Mouse (Mus musculus): ENCODE measurements around the gene Slc8b1. TPM values are rescaled to one million over a fixed set of nuclear protein-coding genes. Genes with fewer than 3 reads are reported as not detected.
"Not testable (repeated sequence)": the region's sequence is repeated elsewhere in the genome, so short reads cannot be mapped to it uniquely, and the experiment has no call there.

Gene Slc8b1
- total RNA-seq, 2 experiments from 2014 or later = 12.5 to 13.0 TPM

DNA sequence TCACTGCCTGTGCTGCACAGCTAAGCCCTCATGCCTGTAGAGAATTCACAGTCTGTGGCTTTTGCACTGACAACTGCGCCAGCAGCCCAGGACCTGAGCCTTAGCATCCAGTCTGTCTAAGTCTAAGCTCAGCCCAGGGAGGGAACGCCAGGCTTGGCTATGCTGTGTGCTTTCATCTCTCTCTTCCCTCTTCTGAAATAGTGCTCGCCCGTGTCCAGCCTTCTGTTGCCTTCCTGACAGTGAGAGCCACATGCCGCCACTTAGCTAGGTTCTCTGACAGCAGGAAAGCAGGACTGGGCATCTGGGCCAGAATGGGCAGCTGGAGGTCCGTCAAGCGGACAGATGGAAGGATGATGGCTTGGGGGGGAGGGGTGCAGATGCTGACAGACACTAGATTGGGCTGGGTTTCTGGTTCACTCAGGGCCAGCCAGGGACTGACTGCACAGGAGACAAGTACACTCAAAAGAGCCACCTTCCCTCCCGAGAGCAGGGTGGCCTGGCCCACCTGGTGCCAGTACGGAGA lies 17.0 kb upstream of the Slc8b1 start:
- DNase-seq = no peak
- intact Hi-C loops (cut with DNase I; ENCODE audit: low total_unique reads) = no loop called here

DNA sequence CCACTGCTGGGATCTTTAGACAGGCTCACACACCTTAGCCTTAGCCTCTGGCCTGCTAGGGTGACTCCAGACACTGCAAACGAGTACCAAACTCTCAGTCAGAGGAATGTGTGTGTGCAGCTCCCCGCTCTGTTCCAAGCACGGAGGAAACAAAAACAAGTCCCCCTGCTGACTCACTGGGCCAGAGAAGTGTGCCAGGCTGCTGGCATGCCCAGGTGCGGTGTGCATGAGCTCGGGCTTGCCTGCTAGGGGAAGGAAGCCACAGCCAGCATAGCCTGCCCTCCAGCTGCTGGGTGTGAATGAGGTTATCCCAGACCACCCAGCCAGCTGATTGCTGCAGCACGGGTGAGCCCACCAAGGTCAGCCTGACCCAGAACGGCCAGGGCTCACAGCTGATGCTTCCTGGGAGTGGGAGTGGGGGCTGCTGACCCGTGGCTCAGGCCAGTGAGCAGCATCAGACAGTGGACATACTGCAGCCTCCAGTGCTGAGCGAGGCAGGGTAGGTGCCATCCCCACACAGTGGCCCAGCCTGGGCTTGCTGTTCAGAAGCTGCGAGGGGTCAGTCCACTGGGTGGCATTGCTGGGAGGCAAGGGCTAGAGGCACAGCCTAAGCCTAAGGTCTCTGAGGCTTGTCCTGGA lies 15.8 kb upstream of the Slc8b1 start:
- DNase-seq = no peak
- intact Hi-C loops (cut with DNase I; ENCODE audit: low total_unique reads) = no loop called here

DNA sequence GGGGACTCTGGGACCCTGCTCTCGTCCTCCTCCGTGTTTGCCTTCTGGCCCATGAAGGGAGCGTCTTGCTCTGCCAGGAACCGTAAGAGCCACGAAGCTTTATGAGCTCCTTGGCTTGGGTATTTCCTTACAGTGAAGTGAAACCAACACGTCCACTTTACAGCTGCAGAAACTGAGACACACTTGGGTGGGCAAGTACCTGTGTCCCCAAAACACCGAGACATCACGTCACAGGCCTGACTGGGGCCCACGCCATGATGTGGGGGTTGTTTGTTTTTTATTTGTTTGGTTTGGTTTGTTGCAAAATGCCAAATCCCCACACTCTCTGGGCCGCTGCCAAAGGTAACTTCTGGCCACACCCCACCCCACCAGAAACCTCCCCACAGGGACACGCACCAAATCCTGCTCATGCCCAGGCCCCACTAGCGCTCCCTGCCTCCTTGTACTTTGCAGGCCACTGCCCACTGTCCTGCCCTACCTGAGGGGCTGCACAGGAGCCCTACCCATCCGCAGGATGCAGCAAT lies 15.2 kb upstream of the Slc8b1 start:
- intact Hi-C loops (cut with DNase I; ENCODE audit: low total_unique reads) = no loop called here
- DNase-seq = no peak

DNA sequence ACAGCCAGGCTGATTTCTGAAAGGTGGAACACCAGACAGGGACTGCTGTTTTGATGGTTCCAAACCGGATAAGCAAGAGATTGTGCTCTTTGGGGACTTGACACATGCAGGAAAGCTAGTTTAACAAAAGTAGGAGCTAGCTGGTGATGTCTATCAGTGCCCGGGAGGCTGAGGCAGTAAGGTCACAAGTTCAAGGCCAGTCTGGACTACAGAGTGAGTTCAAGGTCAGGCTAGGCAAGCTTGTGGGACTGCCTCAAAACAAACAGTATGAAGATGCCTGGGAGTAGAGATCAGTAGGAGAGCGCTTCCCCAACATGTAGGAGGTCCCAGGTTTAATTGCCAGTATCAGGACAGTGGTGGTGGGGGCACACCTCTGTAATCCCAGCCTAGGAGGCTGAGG lies 13.9 kb upstream of the Slc8b1 start:
- DNase-seq = no peak
- intact Hi-C loops (cut with DNase I; ENCODE audit: low total_unique reads) = no loop called here

GRCm38 (mm10) chr5:120499202-120499601 lies 11.8 kb upstream of the Slc8b1 start:
- intact Hi-C loops (cut with DNase I; ENCODE audit: low total_unique reads) = no loop called here

GRCm38 (mm10) chr5:120500609-120501008 lies 10.4 kb upstream of the Slc8b1 start:
- DNase-seq; intact Hi-C loops (cut with DNase I; ENCODE audit: low total_unique reads): not testable (repeated sequence)

More at GRCm38 (mm10) chr5:120499202-120499601, 11.8 kb upstream of the Slc8b1 start:
- no peak for DNase-seq

DNA sequence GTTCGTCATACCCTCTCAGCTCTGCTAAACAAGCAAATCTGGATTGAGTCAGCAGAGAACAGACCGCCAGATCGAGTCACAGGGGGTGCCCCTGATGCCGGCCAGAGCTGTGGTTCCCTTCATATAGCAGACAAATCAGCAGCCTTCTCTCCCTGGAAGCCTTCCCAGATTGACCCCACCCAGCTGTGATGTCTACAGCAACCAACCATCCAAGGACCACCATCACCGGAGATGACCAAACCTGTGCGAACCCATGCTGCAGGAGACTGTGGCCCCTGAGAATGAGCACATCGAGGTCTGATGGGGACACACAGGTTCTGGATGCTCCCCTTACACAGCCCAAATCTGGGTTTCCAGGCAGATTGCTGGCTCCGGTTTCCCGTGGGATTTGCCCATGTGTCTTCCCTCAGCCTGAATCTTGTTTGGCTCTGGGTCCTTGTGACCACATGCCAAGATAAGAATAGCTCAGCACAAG lies 8.8 kb upstream of the Slc8b1 start:
- intact Hi-C loops (cut with DNase I; ENCODE audit: low total_unique reads) = no loop called here
- no peak for DNase-seq

DNA sequence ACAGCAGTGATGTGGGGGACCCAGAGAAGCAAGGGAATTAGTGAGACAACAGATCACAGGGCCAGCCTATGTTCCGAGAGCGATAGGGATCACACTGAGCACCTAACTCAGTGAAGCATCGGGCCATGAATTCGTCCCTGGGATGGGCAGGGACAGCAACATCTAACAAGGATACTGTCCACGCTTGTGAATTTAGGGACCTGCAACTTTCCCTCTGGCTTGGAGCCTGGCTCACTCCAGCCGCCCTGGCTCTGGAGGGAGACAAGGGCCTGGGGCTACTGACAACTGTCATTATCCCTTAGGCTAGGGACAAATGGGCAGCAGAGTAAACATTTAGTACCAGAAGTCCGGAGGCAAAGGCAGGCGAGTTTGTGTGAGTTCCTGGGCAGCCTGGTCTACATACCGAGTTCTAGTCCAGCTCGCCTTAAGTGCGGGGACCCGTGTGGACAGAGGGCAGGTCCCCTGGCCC lies 8.3 kb upstream of the Slc8b1 start:
- no peak for DNase-seq
- intact Hi-C loops (cut with DNase I; ENCODE audit: low total_unique reads) = no loop called here

GRCm38 (mm10) chr5:120503144-120503795 lies 7.7 kb upstream of the Slc8b1 start, which contains the start of gene Plbd2:
Gene Plbd2 (minus strand): TSS chr5:120503625.
- peak; percentile 87 for DNase-seq

GRCm38 (mm10) chr5:120505368-120505767 lies 5.6 kb upstream of the Slc8b1 start:
- peak; percentile 84 for DNase-seq
- intact Hi-C loops (cut with DNase I; ENCODE audit: low total_unique reads) = loop anchor here (5.0 kb wide), 1 partner anchor 102 kb away; no protein-coding TSS in a partner anchor

More at GRCm38 (mm10) chr5:120503144-120503795, 7.7 kb upstream of the Slc8b1 start, which contains the start of gene Plbd2:
- intact Hi-C loops (cut with DNase I; ENCODE audit: low total_unique reads) = no loop called here

- DNase-seq = no peak
- intact Hi-C loops (cut with DNase I; ENCODE audit: low total_unique reads) = loop anchor here (5.0 kb wide), 1 partner anchor 102 kb away; no protein-coding TSS in a partner anchor
Observed at GRCm38 (mm10) chr5:120505781-120506180, 5.2 kb upstream of the Slc8b1 start.

GRCm38 (mm10) chr5:120506490-120506889 lies 4.5 kb upstream of the Slc8b1 start:
- intact Hi-C loops (cut with DNase I; ENCODE audit: low total_unique reads) = loop anchor here (5.0 kb wide), 1 partner anchor 101 kb away; no protein-coding TSS in a partner anchor
- no peak for DNase-seq

GRCm38 (mm10) chr5:120507311-120507710 lies 3.7 kb upstream of the Slc8b1 start:
- intact Hi-C loops (cut with DNase I; ENCODE audit: low total_unique reads) = loop anchor here (5.0 kb wide), 1 partner anchor 100 kb away; no protein-coding TSS in a partner anchor
- DNase-seq = no peak

DNA sequence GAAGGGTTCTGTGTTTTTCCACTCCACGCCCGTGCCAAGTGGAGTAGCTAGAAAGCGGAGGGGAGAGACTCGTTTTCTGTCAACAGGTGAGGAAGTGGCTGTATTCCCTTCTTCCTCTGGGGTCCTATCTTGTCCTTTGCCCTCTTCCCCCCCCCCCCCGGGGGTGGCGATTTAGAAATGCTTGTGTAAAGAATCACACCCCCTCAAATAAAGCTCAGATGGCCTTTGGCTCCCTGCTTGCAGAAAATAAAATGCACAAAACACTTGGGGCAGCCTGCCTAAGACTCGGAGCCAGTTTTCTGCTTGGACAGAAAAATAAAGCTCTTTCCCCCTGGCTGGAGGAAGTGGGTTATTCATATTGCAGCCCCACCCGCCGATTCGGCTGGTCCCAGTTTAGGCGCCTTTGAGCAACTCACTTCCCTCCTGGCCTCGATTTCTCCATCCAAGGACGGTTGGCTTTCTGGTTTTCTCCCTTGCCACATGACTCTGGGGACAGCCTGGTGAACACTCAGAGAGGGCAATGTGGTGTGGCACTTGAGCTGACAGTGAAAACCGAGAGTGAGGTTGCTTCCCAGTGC lies 764 bp downstream of the Slc8b1 start:
- intact Hi-C loops (cut with DNase I; ENCODE audit: low total_unique reads) = no loop called here
- DNase-seq = peak; percentile 59

DNA sequence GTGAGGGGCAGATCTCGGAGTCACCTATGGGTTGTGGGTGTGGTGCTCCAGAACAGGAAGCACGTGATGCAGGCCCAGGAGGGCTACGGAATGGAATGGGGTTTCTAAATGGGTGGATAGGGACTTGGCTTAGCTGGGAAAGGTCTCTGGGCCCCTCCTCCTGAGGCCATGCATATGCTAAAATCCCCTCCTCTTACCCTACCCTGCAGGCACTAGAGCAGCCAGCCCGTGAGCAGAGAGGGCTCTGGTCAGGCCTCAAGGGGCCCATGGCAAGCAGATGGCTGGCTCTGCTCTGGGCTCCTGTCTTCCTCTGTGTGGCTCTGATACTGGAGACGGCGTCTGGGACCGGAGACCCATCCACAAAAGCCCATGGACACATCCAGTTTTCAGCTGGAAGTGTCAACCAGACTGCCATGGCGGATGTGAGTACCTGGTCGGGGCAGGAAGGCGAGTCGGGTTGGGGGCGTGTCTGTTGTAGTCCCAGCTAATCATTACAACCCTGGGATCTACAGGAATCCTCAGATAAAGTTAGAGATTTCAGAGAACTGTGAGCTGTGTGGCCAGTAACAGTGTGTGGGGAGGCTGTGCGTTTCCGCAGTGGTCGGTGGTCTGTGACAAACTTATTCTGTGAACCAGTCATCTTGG lies 2.1 kb downstream of the Slc8b1 start:
- no peak for DNase-seq
- intact Hi-C loops (cut with DNase I; ENCODE audit: low total_unique reads) = no loop called here

DNA sequence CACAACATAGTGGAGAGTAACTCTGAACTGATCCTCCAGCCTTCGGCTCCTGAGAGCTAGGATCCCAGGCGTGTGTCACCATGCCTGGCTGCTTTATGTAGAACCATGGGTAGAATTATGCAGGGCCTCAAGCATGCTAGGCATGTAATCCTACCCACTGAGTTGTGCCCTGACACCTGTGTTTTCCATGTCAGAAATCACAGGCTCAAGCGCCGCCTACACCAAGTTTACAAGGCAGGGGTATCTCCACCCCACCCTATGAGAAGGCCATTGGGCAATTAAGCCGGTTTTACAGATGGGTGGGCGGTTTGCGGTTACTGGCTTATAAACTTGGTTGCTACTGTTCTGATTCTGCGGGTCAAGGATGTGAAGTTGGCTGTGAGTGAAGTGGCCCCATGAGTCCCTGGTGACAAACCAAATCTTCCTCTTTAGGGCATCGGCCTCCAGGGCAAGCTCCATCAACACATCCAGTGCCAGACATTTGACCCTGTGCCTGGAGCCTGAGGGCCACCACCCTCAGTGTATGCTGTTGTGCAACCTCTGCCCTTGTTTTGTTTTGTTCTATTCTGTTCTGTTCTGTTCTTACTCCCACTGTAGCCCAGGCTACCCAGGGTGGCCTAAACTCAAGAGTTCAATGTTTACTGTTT lies 3.2 kb downstream of the Slc8b1 start:
- no peak for DNase-seq
- intact Hi-C loops (cut with DNase I; ENCODE audit: low total_unique reads) = no loop called here

- DNase-seq = no peak
- intact Hi-C loops (cut with DNase I; ENCODE audit: low total_unique reads) = no loop called here
Observed at GRCm38 (mm10) chr5:120514754-120515153, 3.8 kb downstream of the Slc8b1 start.

DNA sequence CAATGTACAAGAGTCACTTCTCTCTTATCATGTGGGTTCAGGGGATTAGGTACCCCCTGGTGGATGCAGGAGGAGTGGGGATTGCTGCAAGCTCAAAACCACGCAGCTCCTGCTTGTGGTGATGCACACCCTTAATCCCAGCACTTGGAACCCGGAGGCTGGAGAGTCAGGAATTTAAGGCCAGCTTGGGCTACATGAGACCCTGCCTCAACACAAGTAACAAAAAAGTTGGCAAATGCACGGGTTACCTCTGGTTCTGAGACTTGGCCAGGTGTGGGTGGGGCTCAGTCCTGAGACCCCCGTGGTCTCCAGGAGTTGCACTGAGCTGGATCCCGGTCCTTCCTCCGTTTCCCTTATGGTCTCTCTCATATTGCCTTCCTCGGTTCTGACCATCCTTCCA lies 4.5 kb downstream of the Slc8b1 start:
- intact Hi-C loops (cut with DNase I; ENCODE audit: low total_unique reads) = no loop called here
- DNase-seq = no peak
